Mouse (Mus musculus) midbrain, embryonic 14.5 days (tissue): Measurements from ENCODE around the gene Nlrc5. TPM values are rescaled to one million over a fixed set of nuclear protein-coding genes. Genes with fewer than 3 reads are reported as not detected.

Experiments used
- ATAC-seq: fragments of 200-750 bp; cut with Nextera tagmentation; 2 replicates; pipeline ENCODE4 v1.8.0; 2017; ENCODE audit warnings: moderate number of reproducible peaks, moderate library complexity; ENCODE audit not compliant: low FRiP score, low TSS enrichment
- DNase-seq: peaks from one replicate; pipeline ENCODE4 v3.0.0-alpha.2; 2015
- H3K27ac ChIP-seq: fragments of 300-500 bp; sonication (generic); replicated peaks from 2 replicates; pipeline ENCODE4 v1.5.1; 2014; ENCODE audit warnings: mild to moderate bottlenecking, low read depth, low read length, moderate library complexity
- H3K27me3 ChIP-seq: fragments of 300-500 bp; sonication (generic); 2 replicates; pipeline ENCODE4 v1.6.1; 2014; ENCODE audit warnings: low read length, control low read depth, mixed read lengths; ENCODE audit not compliant: control insufficient read depth, insufficient read depth
- H3K36me3 ChIP-seq: fragments of 300-500 bp; sonication (generic); 2 replicates; pipeline ENCODE4 v1.6.1; 2014; ENCODE audit warnings: low read length, control low read depth; ENCODE audit not compliant: control insufficient read depth, insufficient read depth
- H3K4me1 ChIP-seq: fragments of 300-500 bp; sonication (generic); 2 replicates; pipeline ENCODE4 v1.6.1; 2014; ENCODE audit warnings: mild to moderate bottlenecking, antibody characterized with exemption, low read length, control low read depth; ENCODE audit not compliant: control insufficient read depth, insufficient read depth
- H3K4me2 ChIP-seq: fragments of 300-500 bp; sonication (generic); 2 replicates; pipeline ENCODE4 v1.6.1; 2014; ENCODE audit warnings: mild to moderate bottlenecking, low read length, moderate library complexity
- H3K4me3 ChIP-seq: fragments of 300-500 bp; sonication (generic); replicated peaks from 2 replicates; pipeline ENCODE4 v1.5.1; 2014; ENCODE audit warnings: low read depth, low read length
- H3K9ac ChIP-seq: fragments of 300-500 bp; sonication (generic); replicated peaks from 2 replicates; pipeline ENCODE4 v1.6.1; 2014; ENCODE audit warnings: mild to moderate bottlenecking, low read length, moderate library complexity
- H3K9me3 ChIP-seq: fragments of 300-500 bp; sonication (generic); 2 replicates; pipeline ENCODE4 v1.6.1; 2016; ENCODE audit warnings: low read length, control low read depth, mixed read lengths; ENCODE audit not compliant: control insufficient read depth
- WGBS: fragments of 180-500 bp; shearing (Covaris S2); extraction: QIAGEN DNeasy Blood & Tissue Kit; methylation state at CpG from one replicate; pipeline ENCODE4 v1.1.7; 2014; 5-methylcytosine and 5-hydroxymethylcytosine counted together
- polyA plus RNA-seq: library from polyadenylated mRNA; unstranded; fragments of >200 nt; fragmentation: Nextera tagmentation; extraction: Ambion mirVana; gene quantifications from 2 replicates; pipeline ENCODE4 v1.2.1, GENCODE M21; 2014

Gene Nlrc5
- polyA plus RNA-seq, 1 experiment from 2014 or later: 1.2 TPM

DNA sequence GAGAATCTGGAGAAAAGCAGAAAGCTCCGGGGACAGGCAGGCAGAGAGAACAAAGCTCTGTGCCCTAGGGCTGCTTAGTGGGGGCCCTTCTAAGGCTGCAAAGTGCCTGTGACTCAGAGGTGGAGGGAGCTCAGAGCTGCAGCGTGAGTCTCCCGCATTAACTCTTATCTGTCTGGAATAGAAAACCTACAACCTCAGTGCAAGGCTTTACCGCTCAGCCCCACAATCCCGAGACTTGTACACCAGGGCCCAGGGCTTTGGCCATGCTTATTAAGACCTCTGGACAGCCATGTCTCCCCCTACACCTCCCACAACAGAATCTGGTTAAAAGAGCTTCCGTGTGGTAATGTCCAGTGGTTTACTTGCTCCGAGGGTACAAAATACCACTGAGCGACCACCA lies 97.8 kb downstream of the Nlrc5 start:
- H3K4me1 ChIP-seq: peaks cover 13% of the 10 kb centered on the region; the same call in 1 of the 2 replicates
- WGBS: 0% methylated on average over 8 of the region's 8 CpGs
- no peaks in the 10 kb centered on the region for H3K9me3 ChIP-seq
- H3K4me2 ChIP-seq: peak overlapping the region; percentile 90
- no peaks in the 10 kb centered on the region for H3K36me3 ChIP-seq
- H3K27ac ChIP-seq: no peak overlapping the region
- ATAC-seq: no peak
- peak overlapping the region; percentile 54 for H3K4me3 ChIP-seq
- peaks cover 25% of the 10 kb centered on the region for H3K27me3 ChIP-seq
- peak; percentile 49 for DNase-seq
- H3K9ac ChIP-seq: peak overlapping the region; percentile 16; the same call in 1 of the 2 replicates

DNA sequence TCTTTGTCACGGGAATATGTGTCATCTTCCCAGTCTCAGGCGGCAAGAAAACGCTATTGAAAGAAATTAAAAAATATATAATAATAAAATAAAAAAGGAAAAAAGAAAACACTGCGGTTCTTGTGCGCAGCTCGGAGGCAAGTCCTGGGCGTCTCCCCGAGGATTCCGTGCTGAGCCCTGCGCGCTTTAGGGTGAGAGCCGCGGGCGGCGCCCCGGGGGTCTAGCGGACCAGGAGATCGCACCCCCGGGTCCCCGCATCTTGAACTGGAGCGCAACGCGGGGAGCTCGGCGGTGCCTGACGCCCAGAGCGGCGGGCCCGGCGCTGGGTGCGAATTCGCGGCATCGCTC lies 98.3 kb downstream of the Nlrc5 start:
- Histone ChIP-seq H3K27me3 (peaks cover 23% of the 10 kb centered on the region), H3K4me1 (peaks cover 13% of the 10 kb centered on the region; the same call in 1 of the 2 replicates), H3K4me2 (peak overlapping the region; percentile 90), H3K27ac (0 out of 2 replicates have a peak overlapping the region, but pooled peaks have one; percentile 20), H3K9ac (peak overlapping the region; percentile 65), H3K36me3 (no peaks in the 10 kb centered on the region), H3K4me3 (peak overlapping the region; percentile 54), H3K9me3 (no peaks in the 10 kb centered on the region)
- under 1% methylated on average over 33 of the region's 34 CpGs for WGBS
- ATAC-seq (no peak), DNase-seq (no peak)

DNA sequence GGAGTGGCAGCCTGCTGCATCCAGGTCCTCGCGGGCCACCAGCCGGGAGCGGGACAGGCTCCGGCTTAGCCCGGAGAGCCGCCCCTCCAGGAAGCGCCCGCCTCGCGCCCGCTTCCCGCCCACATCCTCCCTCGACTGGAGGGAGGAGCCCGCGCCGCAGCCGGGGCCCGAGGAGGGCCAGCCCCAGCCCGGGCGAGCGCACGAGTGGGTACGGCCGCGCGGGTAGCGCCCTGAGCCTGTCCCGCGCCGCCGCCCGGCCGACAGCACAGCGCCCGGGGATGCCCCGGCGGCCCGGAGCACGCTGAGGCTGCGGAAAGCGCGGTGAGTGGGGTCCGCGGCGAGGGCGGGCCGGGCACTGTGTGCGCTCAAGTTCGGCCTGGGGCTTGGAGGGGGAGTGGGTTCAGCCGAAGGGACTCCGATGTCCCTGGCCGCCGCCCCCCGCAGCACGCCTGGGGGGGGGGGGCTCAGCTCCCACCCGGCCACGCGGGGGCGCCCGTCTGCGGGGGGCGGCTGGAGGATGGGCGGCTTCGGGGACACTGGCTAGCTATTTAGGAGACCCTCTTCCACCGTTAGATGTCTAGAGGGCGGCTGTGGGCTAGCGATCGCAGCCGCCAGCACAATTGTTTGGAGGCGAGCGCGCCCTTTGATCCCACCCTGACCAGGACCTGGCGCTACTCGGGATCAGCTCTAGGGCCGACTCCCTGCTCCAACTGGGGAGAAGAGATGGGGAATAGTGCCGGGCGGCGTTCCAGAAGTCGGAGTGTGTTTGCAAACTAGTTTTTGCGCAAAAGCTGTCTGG lies 98.9 kb downstream of the Nlrc5 start, which contains the start of gene Cpne2:
Gene Cpne2, plus strand, starts transcription at position 118 of the 799 bp plus-strand sequence.
- peak within 1 kb of the TSS; percentile 90 for H3K4me2 ChIP-seq
- ATAC-seq (peak; percentile 77), DNase-seq (peak; percentile 72)
- H3K27me3 ChIP-seq: peaks cover 23% of the 10 kb centered on the region
- H3K9me3 ChIP-seq: no peaks in the 10 kb centered on the region
- under 1% methylated on average over 76 of the region's 81 CpGs for WGBS
- H3K36me3 ChIP-seq: no peaks in the 10 kb centered on the region
- H3K4me3 ChIP-seq: peak within 1 kb of the TSS; percentile 54
- H3K4me1 ChIP-seq: peaks cover 13% of the 10 kb centered on the region; the same call in 1 of the 2 replicates
- H3K27ac ChIP-seq: 0 out of 2 replicates have a peak within 1 kb of the TSS, but pooled peaks have one; percentile 20
- peak within 1 kb of the TSS; percentile 65 for H3K9ac ChIP-seq

DNA sequence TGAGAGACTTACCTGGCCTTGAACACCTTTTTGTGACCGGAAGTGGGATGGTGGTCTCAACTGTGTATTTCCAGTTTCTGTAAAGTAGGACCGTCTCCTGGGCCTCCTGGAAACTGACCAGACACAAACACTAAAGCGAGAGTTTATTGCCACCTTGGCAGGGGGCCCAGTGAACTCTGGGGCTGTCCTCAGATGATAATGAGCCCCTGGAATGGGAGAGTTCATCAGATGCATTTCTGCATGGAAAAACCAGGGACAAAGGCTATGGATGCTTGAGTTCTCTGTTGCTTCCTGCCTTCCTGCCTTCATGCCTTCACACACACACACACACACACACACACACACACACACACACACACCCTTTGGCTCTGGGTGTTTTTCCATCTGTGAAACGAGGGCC lies 100.5 kb downstream of the Nlrc5 start:
- DNase-seq (no peak), ATAC-seq (no peak)
- Histone ChIP-seq H3K9me3 (no peaks in the 10 kb centered on the region), H3K4me1 (peaks cover 13% of the 10 kb centered on the region; the same call in 1 of the 2 replicates), H3K36me3 (no peaks in the 10 kb centered on the region), H3K4me3 (no peak overlapping the region), H3K27ac (no peak overlapping the region), H3K4me2 (peak overlapping the region; percentile 90; the same call in 1 of the 2 replicates), H3K27me3 (peaks cover 23% of the 10 kb centered on the region), H3K9ac (no peak overlapping the region)
- WGBS: 46% methylated on average over 4 of the region's 4 CpGs

DNA sequence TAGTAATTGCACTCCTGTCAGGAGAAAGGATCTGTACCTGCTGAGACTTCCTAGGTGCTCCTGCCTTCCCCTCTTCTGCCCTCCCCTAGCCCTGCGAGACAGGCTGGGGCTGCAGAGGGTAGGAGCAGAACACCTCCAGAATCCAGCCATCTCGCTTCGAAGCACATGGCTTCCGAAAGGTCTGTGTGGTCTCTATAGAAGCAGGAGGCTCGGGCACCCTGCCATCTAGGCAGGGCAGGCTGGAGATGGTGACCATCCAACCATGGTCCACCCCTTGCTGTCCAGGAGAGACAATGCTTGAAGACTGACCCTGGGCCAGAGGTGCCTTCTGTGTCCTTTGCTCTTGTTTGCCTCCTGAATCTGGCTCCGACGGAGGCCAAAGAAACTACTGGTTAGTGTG lies 101.5 kb downstream of the Nlrc5 start:
- 69% methylated on average over 7 of the region's 7 CpGs for WGBS
- H3K27ac ChIP-seq: no peak overlapping the region
- ATAC-seq (no peak), DNase-seq (no peak)
- H3K9me3 ChIP-seq: no peaks in the 10 kb centered on the region
- no peak overlapping the region for H3K4me2 ChIP-seq
- no peak overlapping the region for H3K4me3 ChIP-seq
- H3K9ac ChIP-seq: no peak overlapping the region
- H3K27me3 ChIP-seq: peaks cover 19% of the 10 kb centered on the region
- H3K4me1 ChIP-seq: peaks cover 13% of the 10 kb centered on the region; the same call in 1 of the 2 replicates
- H3K36me3 ChIP-seq: no peaks in the 10 kb centered on the region

DNA sequence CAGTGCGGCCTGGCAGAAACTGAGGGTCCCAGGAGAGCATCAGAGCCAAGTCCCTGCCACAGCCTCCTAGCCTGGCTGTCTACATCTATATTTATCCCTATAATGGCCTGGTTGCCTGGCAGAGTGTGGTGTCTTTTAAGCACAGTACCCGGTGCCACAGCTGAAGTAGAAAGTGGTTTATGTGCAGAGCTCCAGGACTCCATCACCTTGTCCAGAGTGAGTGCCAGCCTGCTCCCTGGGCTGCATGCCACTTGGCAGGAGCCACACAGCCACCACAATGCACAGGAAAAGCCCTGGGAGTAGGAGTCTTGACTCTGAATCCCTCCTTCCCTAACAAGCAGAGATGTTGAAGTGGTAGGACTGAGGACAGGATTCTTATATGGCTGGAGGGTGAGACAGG lies 103.3 kb downstream of the Nlrc5 start:
- H3K4me1 ChIP-seq: peaks cover 12% of the 10 kb centered on the region; the same call in 1 of the 2 replicates
- H3K27me3 ChIP-seq: peaks cover 13% of the 10 kb centered on the region
- no peaks in the 10 kb centered on the region for H3K36me3 ChIP-seq
- 76% methylated on average over 2 of the region's 2 CpGs for WGBS
- no peak overlapping the region for H3K4me3 ChIP-seq
- no peaks in the 10 kb centered on the region for H3K9me3 ChIP-seq
- H3K9ac ChIP-seq: no peak overlapping the region
- no peak overlapping the region for H3K4me2 ChIP-seq
- DNase-seq: no peak
- H3K27ac ChIP-seq: no peak overlapping the region
- no peak for ATAC-seq

DNA sequence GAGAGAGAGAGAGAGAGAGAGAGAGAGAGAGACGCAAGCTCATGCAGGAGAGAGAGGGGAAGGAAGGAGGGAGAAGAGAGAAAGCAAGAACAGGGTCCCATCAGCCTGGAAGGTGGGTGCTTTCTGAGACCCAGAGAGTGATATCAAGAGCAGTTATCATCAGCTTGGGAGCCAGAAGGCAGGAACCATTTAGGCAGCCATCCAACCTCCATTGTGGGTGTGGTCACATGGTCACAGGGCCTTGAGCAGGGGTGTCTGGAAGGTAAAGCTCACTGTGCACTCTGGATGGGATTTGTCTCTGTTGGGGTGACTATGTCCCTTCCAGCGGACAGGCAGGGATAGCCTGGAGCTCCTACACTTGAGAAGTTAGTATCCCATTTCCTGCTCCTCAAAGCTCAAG lies 105.9 kb downstream of the Nlrc5 start:
- no peak for DNase-seq
- 0 out of 2 replicates have a peak, but pooled peaks cover 6% of the 10 kb centered on the region for H3K4me1 ChIP-seq

DNA sequence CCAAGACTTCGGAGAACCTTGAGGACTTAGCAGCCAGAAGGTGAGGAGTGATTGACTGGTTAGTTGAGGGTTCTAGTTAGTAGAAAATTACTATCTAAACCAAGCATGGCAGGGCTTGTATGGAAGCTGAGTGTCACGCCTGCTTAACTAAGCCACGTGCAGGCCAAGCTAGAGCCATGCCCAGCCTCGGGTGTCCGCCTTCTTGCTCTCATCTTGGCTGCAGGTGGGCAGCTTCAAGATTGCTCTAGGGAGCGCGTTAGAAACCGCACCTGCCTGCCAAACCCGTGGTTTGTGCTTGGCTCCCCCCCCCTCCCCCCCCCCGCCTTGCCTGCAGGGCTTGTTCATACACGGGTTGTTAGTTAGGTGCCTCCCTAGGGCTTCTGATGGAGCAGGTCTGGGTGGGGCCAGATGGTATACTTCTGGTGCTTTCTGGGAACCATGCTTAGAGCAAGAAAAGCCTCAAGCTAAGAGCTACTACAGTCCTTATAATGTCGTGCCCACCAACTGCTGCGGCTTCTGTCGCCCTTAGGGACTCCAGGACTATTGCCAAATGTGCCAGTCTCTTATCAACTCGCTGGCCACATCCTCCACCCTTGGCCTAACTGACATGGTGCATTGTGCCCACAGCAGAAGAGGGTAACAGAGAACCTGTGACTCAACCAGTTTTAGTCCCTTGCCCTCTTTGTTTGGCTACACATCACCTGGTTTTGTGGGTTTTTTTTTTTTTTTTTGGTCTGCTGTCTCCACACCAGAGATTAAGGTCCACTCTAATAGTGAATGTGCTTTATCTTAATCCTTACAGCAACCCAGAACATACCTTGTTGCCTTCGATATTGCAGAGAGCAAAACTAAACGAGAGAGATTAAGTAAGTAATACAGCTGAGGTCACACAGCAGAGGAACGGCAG lies 107.0 kb downstream of the Nlrc5 start:
- DNase-seq (no peak), ATAC-seq (no peak)
- no peaks in the 10 kb centered on the region for H3K36me3 ChIP-seq
- no peak overlapping the region for H3K4me3 ChIP-seq
- 0 out of 2 replicates have a peak, but pooled peaks cover 6% of the 10 kb centered on the region for H3K4me1 ChIP-seq
- H3K27ac ChIP-seq: no peak overlapping the region
- no peak overlapping the region for H3K9ac ChIP-seq
- H3K27me3 ChIP-seq: no peaks in the 10 kb centered on the region
- 73% methylated on average over 17 of the region's 18 CpGs for WGBS
- H3K4me2 ChIP-seq: no peak overlapping the region
- H3K9me3 ChIP-seq: no peaks in the 10 kb centered on the region

More for the DNA sequence above, 105.9 kb downstream of the Nlrc5 start:
- Histone ChIP-seq H3K9me3 (no peaks in the 10 kb centered on the region), H3K4me3 (no peak overlapping the region), H3K27ac (no peak overlapping the region), H3K27me3 (no peaks in the 10 kb centered on the region), H3K36me3 (no peaks in the 10 kb centered on the region), H3K9ac (no peak overlapping the region), H3K4me2 (no peak overlapping the region)
- no peak for ATAC-seq
- WGBS: 76% methylated on average over 1 of the region's 2 CpGs
